Mouse (Mus musculus) lung, postnatal 0 days (tissue): ENCODE measurements around the gene Mycbp.

Experiments
- CTCF ChIP-seq: IDR thresholded peaks from 2 replicates; pipeline ENCODE4 v1.5.1; 2016; ENCODE audit warnings: antibody characterized with exemption, mild to moderate bottlenecking
- EP300 ChIP-seq: IDR thresholded peaks from 2 replicates; pipeline ENCODE4 v1.6.1; 2016; ENCODE audit warnings: antibody characterized with exemption, mild to moderate bottlenecking, control low read depth

GRCm38 (mm10) chr4:123859803-123860202 lies 44.8 kb upstream of the Mycbp start:
- no peak for TF ChIP-seq CTCF
- no peak for TF ChIP-seq EP300
